Mouse (Mus musculus): ENCODE data around the gene Mrc2. TPM values are rescaled to one million over a fixed set of nuclear protein-coding genes. Genes with fewer than 3 reads are reported as not detected.

Gene Mrc2
- polyA plus RNA-seq, 2 experiments, result 0.28 to 0.80 TPM

GRCm38 (mm10) chr11:105313633-105314014 is 21.2 kb downstream of the Mrc2 start:
- WGBS (ENCODE audit: insufficient replicate concordance), result 52% methylated on average over 8 of the region's 8 CpGs
- Histone ChIP-seq H3K4me2 (ENCODE audit: low read depth) (no peak overlapping the region), H3K9ac (replicated peaks) (no peak overlapping the region), H3K9me3 (ENCODE audit: control insufficient read depth, low read length) (no peaks in the 10 kb centered on the region), H3K36me3 (replicated peaks; ENCODE audit: control insufficient read depth, insufficient read depth, low read depth) (no peaks in the 10 kb centered on the region), H3K27ac (no peak overlapping the region), H3K4me3 (ENCODE audit: insufficient read depth in 1 of 2, low read depth in 2 of 2, low read length in 2 of 2) (no peak overlapping the region), H3K27me3 (ENCODE audit: control insufficient read depth, insufficient read depth, low read length) (no peaks in the 10 kb centered on the region), H3K4me1 (replicated peaks; ENCODE audit: control insufficient read depth in 2 of 2, insufficient read depth in 2 of 2, low read length in 1 of 2) (0 out of 4 replicates have a peak, but pooled peaks cover 0 to 2% of the 10 kb centered on the region in 2 experiments)
- ATAC-seq (ENCODE audit: insufficient read depth) (no peak), DNase-seq (ENCODE audit: low read depth in 3 of 3, low spot score in 3 of 3) (no peak)
- no peak for TF ChIP-seq CTCF (IDR thresholded peaks at IDR 0.05; ENCODE audit: low read depth)
- TF ChIP-seq EP300 (IDR thresholded peaks at IDR 0.05; ENCODE audit: low read depth), result no peak

GRCm38 (mm10) chr11:105315296-105315695 is 22.9 kb downstream of the Mrc2 start:
- ATAC-seq (ENCODE audit: insufficient read depth), result no peak
- no peak for DNase-seq (ENCODE audit: low read depth in 3 of 3, low spot score in 3 of 3)
- Histone ChIP-seq H3K4me3 (ENCODE audit: insufficient read depth in 1 of 2, low read depth in 2 of 2, low read length in 2 of 2) (no peak overlapping the region), H3K4me1 (replicated peaks; ENCODE audit: control insufficient read depth in 2 of 2, insufficient read depth in 2 of 2, low read length in 1 of 2) (0 out of 4 replicates have a peak, but pooled peaks cover 0 to 2% of the 10 kb centered on the region in 2 experiments), H3K36me3 (replicated peaks; ENCODE audit: control insufficient read depth, insufficient read depth, low read depth) (no peaks in the 10 kb centered on the region), H3K4me2 (ENCODE audit: low read depth) (no peak overlapping the region), H3K9ac (replicated peaks) (no peak overlapping the region), H3K27ac (no peak overlapping the region), H3K27me3 (ENCODE audit: control insufficient read depth, insufficient read depth, low read length) (no peaks in the 10 kb centered on the region), H3K9me3 (ENCODE audit: control insufficient read depth, low read length) (no peaks in the 10 kb centered on the region)
- no peak for TF ChIP-seq EP300 (IDR thresholded peaks at IDR 0.05; ENCODE audit: low read depth)
- no peak for TF ChIP-seq CTCF (IDR thresholded peaks at IDR 0.05; ENCODE audit: low read depth)
- 74% methylated on average over 8 of the region's 8 CpGs for WGBS (ENCODE audit: insufficient replicate concordance)

DNA sequence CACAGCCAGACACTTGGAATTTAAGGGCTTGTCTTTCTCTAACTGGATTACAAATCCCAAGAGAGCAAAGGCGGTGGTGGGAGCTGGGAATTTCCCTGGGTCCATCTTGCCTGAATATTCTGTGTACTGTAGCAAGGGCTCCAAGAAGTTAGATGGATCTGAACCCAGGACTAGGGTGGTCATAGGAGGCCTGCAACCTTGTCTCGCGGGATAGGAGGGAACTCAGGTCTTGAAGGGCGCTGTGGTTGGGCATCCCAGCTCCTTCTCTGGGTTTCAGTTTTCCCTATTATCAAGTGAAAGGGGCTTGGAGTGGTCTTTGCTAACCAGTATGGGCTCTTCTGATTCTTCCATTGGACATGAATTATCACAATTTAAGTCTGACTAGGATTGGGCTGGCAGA is 23.7 kb downstream of the Mrc2 start:
- no peaks in the 10 kb centered on the region for H3K36me3 ChIP-seq (replicated peaks; ENCODE audit: control insufficient read depth, insufficient read depth, low read depth)

GRCm38 (mm10) chr11:105317769-105318168 is 25.3 kb downstream of the Mrc2 start:
- no peak for TF ChIP-seq CTCF (IDR thresholded peaks at IDR 0.05; ENCODE audit: low read depth)
- TF ChIP-seq EP300 (IDR thresholded peaks at IDR 0.05; ENCODE audit: low read depth), result no peak

More for the DNA sequence above, 23.7 kb downstream of the Mrc2 start:
- DNase-seq (ENCODE audit: low read depth in 3 of 3, low spot score in 3 of 3), result no peak
- Histone ChIP-seq H3K4me3 (ENCODE audit: insufficient read depth in 1 of 2, low read depth in 2 of 2, low read length in 2 of 2) (no peak overlapping the region), H3K27ac (no peak overlapping the region), H3K4me2 (ENCODE audit: low read depth) (no peak overlapping the region), H3K9ac (replicated peaks) (no peak overlapping the region), H3K9me3 (ENCODE audit: control insufficient read depth, low read length) (no peaks in the 10 kb centered on the region), H3K4me1 (replicated peaks; ENCODE audit: control insufficient read depth in 2 of 2, insufficient read depth in 2 of 2, low read length in 1 of 2) (0 out of 4 replicates have a peak, but pooled peaks cover 0 to 2% of the 10 kb centered on the region in 2 experiments), H3K27me3 (ENCODE audit: control insufficient read depth, insufficient read depth, low read length) (no peaks in the 10 kb centered on the region)
- TF ChIP-seq EP300 (IDR thresholded peaks at IDR 0.05; ENCODE audit: low read depth), result no peak
- TF ChIP-seq CTCF (IDR thresholded peaks at IDR 0.05; ENCODE audit: low read depth), result no peak
- ATAC-seq (ENCODE audit: insufficient read depth), result no peak
- WGBS (ENCODE audit: insufficient replicate concordance), result 77% methylated on average over 4 of the region's 4 CpGs

DNA sequence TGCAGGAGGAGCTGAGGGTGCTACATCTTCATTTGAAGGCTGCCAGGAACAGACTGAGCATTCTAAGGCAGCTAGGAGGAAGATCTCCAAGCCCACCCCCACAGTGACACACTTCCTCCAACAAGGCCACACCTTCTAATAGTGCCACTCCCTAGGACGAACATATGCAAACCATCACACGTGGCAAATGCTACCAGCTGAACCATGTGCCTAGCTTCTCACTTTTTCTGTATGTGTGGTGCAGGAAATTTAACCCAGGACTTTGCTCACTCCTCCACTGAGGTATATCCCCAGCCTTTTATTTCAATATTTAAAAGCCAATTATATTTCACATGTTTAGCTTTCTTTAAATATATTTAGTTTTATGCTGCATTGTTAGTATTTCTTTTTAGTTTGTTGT is 28.6 kb downstream of the Mrc2 start:
- Histone ChIP-seq H3K9me3 (ENCODE audit: control insufficient read depth, low read length) (no peaks in the 10 kb centered on the region), H3K4me3 (ENCODE audit: insufficient read depth in 1 of 2, low read depth in 2 of 2, low read length in 2 of 2) (no peak overlapping the region), H3K27ac (no peak overlapping the region), H3K4me1 (replicated peaks; ENCODE audit: control insufficient read depth in 2 of 2, insufficient read depth in 2 of 2, low read length in 1 of 2) (no peaks in the 10 kb centered on the region), H3K36me3 (replicated peaks; ENCODE audit: control insufficient read depth, insufficient read depth, low read depth) (no peaks in the 10 kb centered on the region), H3K9ac (replicated peaks) (no peak overlapping the region), H3K4me2 (ENCODE audit: low read depth) (no peak overlapping the region), H3K27me3 (ENCODE audit: control insufficient read depth, insufficient read depth, low read length) (no peaks in the 10 kb centered on the region)
- DNase-seq (ENCODE audit: low read depth in 3 of 3, low spot score in 3 of 3) (no peak), ATAC-seq (ENCODE audit: insufficient read depth) (no peak)
- 36% methylated on average over 2 of the region's 2 CpGs for WGBS (ENCODE audit: insufficient replicate concordance)
- TF ChIP-seq CTCF (IDR thresholded peaks at IDR 0.05; ENCODE audit: low read depth) (no peak), EP300 (IDR thresholded peaks at IDR 0.05; ENCODE audit: low read depth) (no peak)

More at GRCm38 (mm10) chr11:105317769-105318168, 25.3 kb downstream of the Mrc2 start:
- H3K9me3 ChIP-seq (ENCODE audit: control insufficient read depth, low read length), result no peaks in the 10 kb centered on the region
- no peaks in the 10 kb centered on the region for H3K36me3 ChIP-seq (replicated peaks; ENCODE audit: control insufficient read depth, insufficient read depth, low read depth)
- no peak overlapping the region for H3K9ac ChIP-seq (replicated peaks)
- no peaks in the 10 kb centered on the region for H3K27me3 ChIP-seq (ENCODE audit: control insufficient read depth, insufficient read depth, low read length)
- H3K27ac ChIP-seq, result no peak overlapping the region
- DNase-seq (ENCODE audit: low read depth in 3 of 3, low spot score in 3 of 3), result no peak
- WGBS (ENCODE audit: insufficient replicate concordance), result 68% methylated on average over 6 of the region's 6 CpGs
- no peak overlapping the region for H3K4me2 ChIP-seq (ENCODE audit: low read depth)
- no peaks in the 10 kb centered on the region for H3K4me1 ChIP-seq (replicated peaks; ENCODE audit: control insufficient read depth in 2 of 2, insufficient read depth in 2 of 2, low read length in 1 of 2)
- H3K4me3 ChIP-seq (ENCODE audit: insufficient read depth in 1 of 2, low read depth in 2 of 2, low read length in 2 of 2), result no peak overlapping the region
- no peak for ATAC-seq (ENCODE audit: insufficient read depth)
